23 mouse cellular contexts compared by ENCODE assay signal in genomic region chr13:101439517-101439916, GRCm38 (mm10).
A peak's percentile ranks its signal among the peaks of the same experiment; 100 is the strongest.
DNase-seq lines count a peak whose midpoint lies in the region; ATAC-seq and TF ChIP-seq lines count a peak whose summit lies in the region.
"Had no signal": no experiment of that assay in that cellular context is flagged by ENCODE, and none has a peak within 500 bp of the region (broad histone marks: within the 10 kb centered on the region; RNA-seq: fewer than 3 reads in every experiment).

No protein-coding gene starts in this region.

- TF ChIP-seq CTCF in cerebellum, adult 2 months (IDR thresholded peaks at IDR 0.05; ENCODE audit: borderline replicate concordance, insufficient read depth, low read depth, low read length): no peak
- no peak for TF ChIP-seq CTCF in kidney, adult 2 months (conservative IDR thresholded peaks at IDR 0.05; ENCODE audit: insufficient read depth, insufficient read length, low read depth, low read length)

- no peak for DNase-seq in cerebellum, adult 2 months
- DNase-seq in cerebellum, adult 11 months: no peak
- DNase-seq in neural tube, embryonic 11.5 days (ENCODE audit: low spot score): no peak
- peak; percentile 70 for DNase-seq in retina, embryonic 14.5 days (ENCODE audit: low spot score)
- no peak for DNase-seq in kidney, adult 2 months
- DNase-seq in spleen, adult 18-20 months: no peak
- DNase-seq: adrenal gland, adult 8-10 months; heart, postnatal 4 days; kidney, adult 8-10 months; kidney, postnatal 25 days; layer of hippocampus, postnatal 36 days; lung, adult 18-20 months; lung, postnatal 10 days; thymus, postnatal 25 days had no signal

- H3K4me3 ChIP-seq in cerebellum, adult 2 months (replicated peaks; ENCODE audit: insufficient read depth, low read depth, low read length): no peak overlapping the region
- H3K4me3 ChIP-seq in neural tube, embryonic 11.5 days (ENCODE audit: low read depth, low read length): no peak overlapping the region
- no peak overlapping the region for H3K4me3 ChIP-seq in neural tube, embryonic 15.5 days (replicated peaks)
- H3K4me3 ChIP-seq in hindbrain, embryonic 12.5 days: no peak overlapping the region
- H3K4me3 ChIP-seq in kidney, adult 2 months (ENCODE audit: insufficient read depth, low read depth, low read length): no peak overlapping the region
- H3K4me3 ChIP-seq: forebrain, embryonic 10.5 days; heart, embryonic 10.5 days; layer of hippocampus, adult 2 months; limb, embryonic 13.5 days; liver, embryonic 12.5 days; midbrain, embryonic 10.5 days had no signal

- H3K4me1 ChIP-seq in cerebellum, adult 2 months (ENCODE audit: control insufficient read depth, insufficient read depth, low read length): peaks cover 8% of the 10 kb centered on the region
- no peaks in the 10 kb centered on the region for H3K4me1 ChIP-seq in neural tube, embryonic 11.5 days (ENCODE audit: control insufficient read depth, insufficient read depth, low read length)
- peaks cover 13% of the 10 kb centered on the region; the same call in 1 of the 2 replicates for H3K4me1 ChIP-seq in neural tube, embryonic 15.5 days
- H3K4me1 ChIP-seq in hindbrain, embryonic 12.5 days: peaks cover 4% of the 10 kb centered on the region; the same call in 1 of the 2 replicates
- no peaks in the 10 kb centered on the region for H3K4me1 ChIP-seq in kidney, adult 2 months (ENCODE audit: control insufficient read depth, insufficient read depth, low read length)
- H3K4me1 ChIP-seq: heart, embryonic 10.5 days; limb, embryonic 13.5 days; liver, embryonic 12.5 days had no signal

- ATAC-seq in neural tube, embryonic 11.5 days (ENCODE audit: insufficient read depth, low FRiP score, low TSS enrichment): 0 out of 2 replicates have a peak, but pooled peaks have one; percentile 23
- ATAC-seq in neural tube, embryonic 15.5 days (ENCODE audit: low FRiP score): no peak
- peak; percentile 58; the same call in 1 of the 2 replicates for ATAC-seq in hindbrain, embryonic 12.5 days (ENCODE audit: low FRiP score)
- ATAC-seq: activated CD4-positive, CD25-positive, alpha-beta regulatory T cell, adult 4 months; liver, embryonic 12.5 days had no signal

- H3K4me2 ChIP-seq in neural tube, embryonic 11.5 days (ENCODE audit: low read depth): no peak overlapping the region
- H3K4me2 ChIP-seq in neural tube, embryonic 15.5 days: no peak overlapping the region
- H3K4me2 ChIP-seq in hindbrain, embryonic 12.5 days (replicated peaks): no peak overlapping the region
- H3K4me2 ChIP-seq: limb, embryonic 13.5 days; liver, embryonic 12.5 days had no signal

- no peak overlapping the region for H3K9ac ChIP-seq in neural tube, embryonic 11.5 days (ENCODE audit: low read length)
- H3K9ac ChIP-seq in neural tube, embryonic 15.5 days (replicated peaks): no peak overlapping the region
- H3K9ac ChIP-seq in hindbrain, embryonic 12.5 days: no peak overlapping the region
- H3K9ac ChIP-seq: limb, embryonic 13.5 days; liver, embryonic 12.5 days had no signal

- no peaks in the 10 kb centered on the region for H3K36me3 ChIP-seq in neural tube, embryonic 11.5 days (ENCODE audit: control insufficient read depth, insufficient read depth, low read length)
- no peaks in the 10 kb centered on the region for H3K36me3 ChIP-seq in neural tube, embryonic 15.5 days
- no peaks in the 10 kb centered on the region for H3K36me3 ChIP-seq in hindbrain, embryonic 12.5 days
- H3K36me3 ChIP-seq in kidney, adult 2 months (ENCODE audit: control insufficient read depth, insufficient read depth, low read length): no peaks in the 10 kb centered on the region
- H3K36me3 ChIP-seq: forebrain, embryonic 10.5 days; heart, embryonic 10.5 days; limb, embryonic 13.5 days; liver, embryonic 12.5 days; midbrain, embryonic 10.5 days had no signal

- peak overlapping the region; percentile 32; the same call in 1 of the 2 replicates for H3K27ac ChIP-seq in cerebellum, adult 2 months (ENCODE audit: insufficient read depth, low read length)
- no peak overlapping the region for H3K27ac ChIP-seq in neural tube, embryonic 11.5 days (ENCODE audit: low read depth, low read length)
- H3K27ac ChIP-seq in neural tube, embryonic 15.5 days (replicated peaks): no peak overlapping the region
- H3K27ac ChIP-seq in hindbrain, embryonic 12.5 days: no peak overlapping the region
- no peak overlapping the region for H3K27ac ChIP-seq in kidney, adult 2 months (ENCODE audit: insufficient read depth, low read depth, low read length)
- H3K27ac ChIP-seq: heart, embryonic 10.5 days; layer of hippocampus, adult 2 months; limb, embryonic 13.5 days; liver, embryonic 12.5 days had no signal

- no peaks in the 10 kb centered on the region for H3K27me3 ChIP-seq in cerebellum, adult 2 months (ENCODE audit: control insufficient read depth, insufficient read depth, low read length)
- H3K27me3 ChIP-seq in neural tube, embryonic 11.5 days (ENCODE audit: control insufficient read depth, insufficient read depth, low read length): no peaks in the 10 kb centered on the region
- no peaks in the 10 kb centered on the region for H3K27me3 ChIP-seq in neural tube, embryonic 15.5 days (replicated peaks)
- H3K27me3 ChIP-seq in hindbrain, embryonic 12.5 days: no peaks in the 10 kb centered on the region
- no peaks in the 10 kb centered on the region; the same call in 1 of the 2 replicates for H3K27me3 ChIP-seq in kidney, adult 2 months (replicated peaks; ENCODE audit: control insufficient read depth, insufficient read depth, low read length)
- H3K27me3 ChIP-seq: limb, embryonic 13.5 days; liver, embryonic 12.5 days had no signal

- no peaks in the 10 kb centered on the region for H3K9me3 ChIP-seq in neural tube, embryonic 11.5 days (ENCODE audit: control insufficient read depth, low read length)
- no peaks in the 10 kb centered on the region for H3K9me3 ChIP-seq in neural tube, embryonic 15.5 days (replicated peaks)
- H3K9me3 ChIP-seq in hindbrain, embryonic 12.5 days (replicated peaks): no peaks in the 10 kb centered on the region
- H3K9me3 ChIP-seq: forebrain, embryonic 10.5 days; heart, embryonic 10.5 days; limb, embryonic 13.5 days; liver, embryonic 12.5 days; midbrain, embryonic 10.5 days had no signal

- TF ChIP-seq POLR2A in cerebellum, adult 2 months (IDR thresholded peaks at IDR 0.05; ENCODE audit: borderline replicate concordance, insufficient read depth, low read length): no peak
- no peak for TF ChIP-seq POLR2A in kidney, adult 2 months (IDR thresholded peaks at IDR 0.05; ENCODE audit: low read depth, low read length)

- 68% methylated on average over 3 of the region's 3 CpGs for WGBS in cerebellum, adult 2 months
- 27% methylated on average over 3 of the region's 3 CpGs for WGBS in neural tube, embryonic 11.5 days
- WGBS in neural tube, embryonic 15.5 days: 16% methylated on average over 3 of the region's 3 CpGs
- 42% methylated on average over 3 of the region's 3 CpGs for WGBS in hindbrain, embryonic 12.5 days
- WGBS in kidney, adult 2 months: 63% methylated on average over 3 of the region's 3 CpGs
